Mouse (Mus musculus) liver, embryonic 14.5 days (tissue): ENCODE results near the gene Hrct1. TPM values are rescaled to one million over a fixed set of nuclear protein-coding genes. Genes with fewer than 3 reads are reported as not detected.

Source experiments
- ATAC-seq: fragments of 200-750 bp; cut with Nextera tagmentation; 2 replicates; pipeline ENCODE4 v1.8.0; 2017; ENCODE audit warnings: moderate number of reproducible peaks, mild to moderate bottlenecking, moderate library complexity; ENCODE audit not compliant: insufficient read depth
- DNase-seq, 3 experiments: peaks; one replicate each; pipeline ENCODE4 v3.0.0-alpha.2; 2012 to 2013; ENCODE audit warnings: low read depth in 3 of 3, low spot score in 3 of 3
- H3K27ac ChIP-seq: fragments of 300-500 bp; sonication (generic); 2 replicates; pipeline ENCODE4 v1.5.1; 2014; ENCODE audit warnings: moderate library complexity, mild to moderate bottlenecking, control low read depth, inconsistent platforms
- H3K27me3 ChIP-seq: fragments of 300-500 bp; sonication (generic); 2 replicates; pipeline ENCODE4 v1.6.1; 2014; ENCODE audit warnings: mild to moderate bottlenecking, low read length, moderate library complexity; ENCODE audit not compliant: control insufficient read depth, insufficient read depth
- H3K36me3 ChIP-seq: fragments of 300-500 bp; sonication (generic); replicated peaks from 2 replicates; pipeline ENCODE4 v1.6.1; 2014; ENCODE audit warnings: low read depth; ENCODE audit not compliant: control insufficient read depth, insufficient read depth
- H3K4me1 ChIP-seq, 2 experiments: fragments of 200-500 bp in 1 of 2; fragments of 300-500 bp in 1 of 2; sonication (generic) in 1 of 2; replicated peaks; 2 replicates each; pipeline ENCODE4 v1.6.1; 2012 to 2014; ENCODE audit warnings: antibody characterized with exemption in 1 of 2, inconsistent platforms in 1 of 2, low read length in 1 of 2; ENCODE audit not compliant: control insufficient read depth in 2 of 2, insufficient read depth in 2 of 2
- H3K4me2 ChIP-seq: fragments of 300-500 bp; sonication (generic); 2 replicates; pipeline ENCODE4 v1.6.1; 2014; ENCODE audit warnings: low read depth, mild to moderate bottlenecking, control low read depth, moderate library complexity
- H3K4me3 ChIP-seq, 2 experiments: fragments of 200-500 bp in 1 of 2; fragments of 300-500 bp in 1 of 2; sonication (generic) in 1 of 2; 2 replicates each; pipeline ENCODE4 v1.5.1; 2012 to 2014; ENCODE audit warnings: low read depth in 2 of 2, low read length in 2 of 2, mild to moderate bottlenecking in 2 of 2, control low read depth in 1 of 2, inconsistent platforms in 1 of 2, moderate library complexity in 1 of 2; ENCODE audit not compliant: insufficient read depth in 1 of 2
- H3K9ac ChIP-seq: fragments of 300-500 bp; sonication (generic); replicated peaks from 2 replicates; pipeline ENCODE4 v1.6.1; 2014; ENCODE audit warnings: mild to moderate bottlenecking, control low read depth, moderate library complexity
- H3K9me3 ChIP-seq: fragments of 300-500 bp; sonication (generic); 2 replicates; pipeline ENCODE4 v1.6.1; 2016; ENCODE audit warnings: low read length, mixed read lengths; ENCODE audit not compliant: control insufficient read depth
- CTCF ChIP-seq: IDR thresholded peaks from 2 replicates; pipeline ENCODE4 v1.5.1; 2016; ENCODE audit warnings: antibody characterized with exemption, low read depth, control low read depth
- EP300 ChIP-seq: IDR thresholded peaks from 2 replicates; pipeline ENCODE4 v1.6.1; 2016; ENCODE audit warnings: antibody characterized with exemption, low read depth
- WGBS: fragments of 180-500 bp; shearing (Covaris S2); extraction: QIAGEN DNeasy Blood & Tissue Kit; methylation state at CpG from one replicate; pipeline ENCODE4 v1.1.7; 2014; ENCODE audit not compliant: insufficient replicate concordance; 5-methylcytosine and 5-hydroxymethylcytosine counted together
- polyA plus RNA-seq, 2 experiments: library from polyadenylated mRNA; depleted of rRNA in 1 of 2; stranded (reverse) in 1 of 2; unstranded in 1 of 2; fragments of >200 nt; fragmentation: Nextera tagmentation in 1 of 2; extraction: Ambion mirVana in 1 of 2; gene quantifications; 2 replicates each; pipeline versions ENCODE4 v1.2.1 to v1.2.3; 2012 to 2014

The Hrct1 gene
- polyA plus RNA-seq, 2 experiments = 0.06 to 0.08 TPM

- no peaks in the 10 kb centered on the region for H3K27me3 ChIP-seq
- peaks cover 6 to 32% of the 10 kb centered on the region in 2 experiments; a peak in 3 of 4 replicates for H3K4me1 ChIP-seq
- ATAC-seq (no peak), DNase-seq (no peak)
- no peaks in the 10 kb centered on the region for H3K36me3 ChIP-seq
- no peak overlapping the region for H3K9ac ChIP-seq
- WGBS = 8% methylated on average over 1 of the region's 1 CpGs
- no peak overlapping the region for H3K4me3 ChIP-seq
- H3K9me3 ChIP-seq = no peaks in the 10 kb centered on the region
- no peak overlapping the region for H3K4me2 ChIP-seq
- TF ChIP-seq CTCF = no peak
- no peak for TF ChIP-seq EP300
- no peak overlapping the region for H3K27ac ChIP-seq
Measured at GRCm38 (mm10) chr4:43732171-43732570, 5.2 kb downstream of the Hrct1 start.

GRCm38 (mm10) chr4:43733186-43733585, 6.2 kb downstream of the Hrct1 start:
- H3K27me3 ChIP-seq = no peaks in the 10 kb centered on the region
- H3K4me3 ChIP-seq = no peak overlapping the region
- no peak overlapping the region for H3K4me2 ChIP-seq
- no peak for DNase-seq
- TF ChIP-seq EP300 (no peak), CTCF (no peak)
- H3K4me1 ChIP-seq = peaks cover 6 to 25% of the 10 kb centered on the region in 2 experiments; a peak in 3 of 4 replicates
- no peaks in the 10 kb centered on the region for H3K9me3 ChIP-seq
- H3K27ac ChIP-seq = no peak overlapping the region
- no peak for ATAC-seq
- 68% methylated on average over 5 of the region's 5 CpGs for WGBS
- no peaks in the 10 kb centered on the region for H3K36me3 ChIP-seq
- H3K9ac ChIP-seq = no peak overlapping the region

- ATAC-seq (no peak), DNase-seq (no peak)
- H3K9me3 ChIP-seq = no peaks in the 10 kb centered on the region
- WGBS = 56% methylated on average over 6 of the region's 6 CpGs
- H3K4me3 ChIP-seq = no peak overlapping the region
- no peaks in the 10 kb centered on the region for H3K27me3 ChIP-seq
- H3K9ac ChIP-seq = no peak overlapping the region
- no peak for TF ChIP-seq EP300
- TF ChIP-seq CTCF = no peak
- no peaks in the 10 kb centered on the region for H3K4me1 ChIP-seq
- H3K27ac ChIP-seq = no peak overlapping the region
- no peak overlapping the region for H3K4me2 ChIP-seq
- no peaks in the 10 kb centered on the region for H3K36me3 ChIP-seq
Measured at GRCm38 (mm10) chr4:43737144-43737543, 10.2 kb downstream of the Hrct1 start.

- no peak overlapping the region for H3K4me3 ChIP-seq
- no peak for ATAC-seq
- no peak overlapping the region for H3K9ac ChIP-seq
- DNase-seq = no peak
- no peak overlapping the region for H3K27ac ChIP-seq
- H3K36me3 ChIP-seq = no peaks in the 10 kb centered on the region
- no peak overlapping the region for H3K4me2 ChIP-seq
- H3K27me3 ChIP-seq = no peaks in the 10 kb centered on the region
- WGBS = 57% methylated on average over 8 of the region's 8 CpGs
- TF ChIP-seq CTCF = no peak
- TF ChIP-seq EP300 = no peak
- H3K4me1 ChIP-seq = no peaks in the 10 kb centered on the region
- no peaks in the 10 kb centered on the region for H3K9me3 ChIP-seq
Measured at GRCm38 (mm10) chr4:43738989-43739674, 12.1 kb downstream of the Hrct1 start.

- Histone ChIP-seq H3K27ac (no peak overlapping the region), H3K27me3 (no peaks in the 10 kb centered on the region), H3K9ac (no peak overlapping the region), H3K36me3 (no peaks in the 10 kb centered on the region), H3K4me1 (no peaks in the 10 kb centered on the region), H3K9me3 (no peaks in the 10 kb centered on the region), H3K4me2 (no peak overlapping the region), H3K4me3 (no peak overlapping the region)
- ATAC-seq (no peak), DNase-seq (no peak)
- TF ChIP-seq CTCF = no peak
- TF ChIP-seq EP300 = no peak
- whole genome bisulfite sequencing = 39% methylated on average over 5 of the region's 5 CpGs
Measured at GRCm38 (mm10) chr4:43741526-43741925, 14.5 kb downstream of the Hrct1 start.
